Mouse (Mus musculus): ENCODE data around the gene Sfn.

DNA sequence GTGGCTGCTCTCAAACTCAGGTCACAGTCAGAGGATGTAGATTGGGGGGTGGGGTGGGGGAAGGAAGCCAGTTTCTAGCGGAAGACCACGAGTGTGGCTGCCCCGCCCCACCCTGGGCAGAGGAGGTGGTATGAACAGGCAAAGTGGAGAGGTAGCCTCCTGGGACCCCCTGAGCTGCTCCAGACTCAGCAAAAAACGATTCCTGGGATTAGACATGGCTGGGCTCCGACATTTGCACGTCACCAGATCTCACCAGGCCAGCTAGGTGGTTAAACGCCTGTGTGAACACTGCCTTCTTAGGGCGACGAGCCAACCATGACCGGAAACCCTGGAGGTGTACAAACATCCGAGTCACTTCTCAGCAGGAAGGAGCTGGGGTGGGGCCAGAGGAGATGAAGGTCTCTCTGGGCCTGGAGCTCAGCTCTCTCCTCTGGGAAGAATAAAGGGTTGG is 23.7 kb upstream of the Sfn start:
- TF ChIP-seq POLR2A (IDR thresholded peaks at IDR 0.05; ENCODE audit: low read depth, low read length) = no peak
- TF ChIP-seq CHD2 (IDR thresholded peaks at IDR 0.05; ENCODE audit: low read length) = no peak
- no peak for TF ChIP-seq EP300 (IDR thresholded peaks at IDR 0.05; ENCODE audit: low read length)
- no peak for TF ChIP-seq ZC3H11A (IDR thresholded peaks at IDR 0.05; ENCODE audit: low read depth, low read length)
- no peak for TF ChIP-seq ZKSCAN1 (IDR thresholded peaks at IDR 0.05; ENCODE audit: borderline replicate concordance, low read depth, low read length)
- no peak for TF ChIP-seq CTCF (conservative IDR thresholded peaks at IDR 0.05 in 1 of 2, IDR thresholded peaks at IDR 0.05 in 1 of 2; ENCODE audit: low read depth in 2 of 2, low read length in 2 of 2)
- no peak for TF ChIP-seq UBTF (IDR thresholded peaks at IDR 0.05; ENCODE audit: low read depth, low read length)
- no peak for TF ChIP-seq MAFK (IDR thresholded peaks at IDR 0.05; ENCODE audit: insufficient replicate concordance, low read length)
- TF ChIP-seq SMC3 (IDR thresholded peaks at IDR 0.05; ENCODE audit: low read depth, low read length) = no peak
- TF ChIP-seq POLR2AphosphoS2 (IDR thresholded peaks at IDR 0.05; ENCODE audit: low read depth, low read length) = no peak
- no peak for TF ChIP-seq ZMIZ1 (IDR thresholded peaks at IDR 0.05; ENCODE audit: low read depth, low read length)
- no peak for TF ChIP-seq USF1 (IDR thresholded peaks at IDR 0.05; ENCODE audit: low read depth, low read length)
- no peak for TF ChIP-seq RAD21 (IDR thresholded peaks at IDR 0.05; ENCODE audit: low read depth, low read length)
- no peak for TF ChIP-seq TBP (conservative IDR thresholded peaks at IDR 0.05; ENCODE audit: low read depth, low read length)

All from CH12.LX (cell line).